In the genomic region with DNA sequence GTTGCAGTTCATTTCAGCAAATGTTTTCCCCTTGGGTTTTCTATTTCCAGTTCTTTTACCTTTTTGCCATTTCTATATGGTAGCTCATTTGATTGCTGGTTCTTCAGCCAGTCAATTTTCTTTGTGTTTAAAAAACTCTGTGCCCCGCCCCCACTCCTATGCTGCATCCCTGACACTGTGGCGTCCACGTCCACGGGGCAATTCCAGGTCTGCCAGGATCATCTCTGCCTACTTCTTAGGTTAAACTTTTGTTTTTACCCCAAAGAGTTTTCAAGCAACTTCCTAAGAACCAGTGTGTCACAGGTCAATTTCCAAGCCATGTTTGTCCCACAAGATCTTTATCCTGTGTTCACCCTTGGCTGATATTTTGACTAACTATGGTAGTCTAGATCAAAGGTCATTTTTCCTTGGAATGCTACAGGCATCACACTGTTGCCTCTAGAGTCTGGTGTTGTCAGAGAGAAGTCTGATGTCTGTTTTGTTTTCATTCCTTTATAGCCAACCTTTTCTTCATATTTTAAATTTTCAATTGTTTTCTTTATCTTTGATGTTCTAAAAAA, we compare ENCODE assay signal across 15 mouse cellular contexts.
"Had no signal": no experiment of that assay in that cellular context is flagged by ENCODE, and none has a peak within 500 bp of the region (broad histone marks: within the 10 kb centered on the region; RNA-seq: fewer than 3 reads in every experiment).

No protein-coding gene starts in this region.

- ATAC-seq: intestine, postnatal 0 days; liver, postnatal 0 days had no signal

- H3K9ac ChIP-seq: kidney, embryonic 15.5 days; liver, embryonic 13.5 days; liver, postnatal 0 days; lung, embryonic 15.5 days; midbrain, embryonic 12.5 days had no signal

- H3K36me3 ChIP-seq: kidney, embryonic 15.5 days; limb, embryonic 10.5 days; liver, embryonic 13.5 days; lung, embryonic 15.5 days; midbrain, embryonic 12.5 days had no signal

- H3K4me2 ChIP-seq: kidney, embryonic 15.5 days; liver, embryonic 13.5 days; lung, embryonic 15.5 days; midbrain, embryonic 12.5 days had no signal

- H3K27me3 ChIP-seq: kidney, embryonic 15.5 days; liver, embryonic 13.5 days; lung, embryonic 15.5 days; megakaryocyte, embryonic 14.5 days; midbrain, embryonic 12.5 days had no signal

- H3K4me3 ChIP-seq: kidney, embryonic 15.5 days; left cerebral cortex, adult 2 months; limb, embryonic 10.5 days; liver, embryonic 13.5 days; lung, embryonic 15.5 days; megakaryocyte, embryonic 14.5 days; midbrain, embryonic 12.5 days had no signal

- DNase-seq: kidney, postnatal 14 days; liver, embryonic 13.5 days; liver, postnatal 0 days; lung, postnatal 14 days; right cerebral cortex, postnatal 4 days; spleen, adult 18-20 months; thymus, adult 2 months; thymus, postnatal 25 days had no signal

- H3K27ac ChIP-seq: kidney, embryonic 15.5 days; left cerebral cortex, adult 2 months; limb, embryonic 10.5 days; liver, embryonic 13.5 days; lung, embryonic 15.5 days; midbrain, embryonic 12.5 days had no signal

- H3K9me3 ChIP-seq: kidney, embryonic 15.5 days; limb, embryonic 10.5 days; liver, embryonic 13.5 days; lung, embryonic 15.5 days; midbrain, embryonic 12.5 days had no signal

- H3K4me1 ChIP-seq: kidney, embryonic 15.5 days; liver, embryonic 13.5 days; lung, embryonic 15.5 days; midbrain, embryonic 12.5 days had no signal
